Mouse (Mus musculus) heart, embryonic 16.5 days (tissue): ENCODE data around the gene Rbm47. TPM values are rescaled to one million over a fixed set of nuclear protein-coding genes. Genes with fewer than 3 reads are reported as not detected.

Experiments
- ATAC-seq: fragments of 200-750 bp; cut with Nextera tagmentation; replicated peaks from 2 replicates; pipeline ENCODE4 v1.8.0; 2017; ENCODE audit warnings: moderate number of reproducible peaks; ENCODE audit not compliant: insufficient read depth, low FRiP score; ENCODE audit errors: extremely low read depth
- H3K27ac ChIP-seq: fragments of 300-500 bp; sonication (generic); 2 replicates; pipeline ENCODE4 v1.5.1; 2014; ENCODE audit warnings: mild to moderate bottlenecking, low read length, control low read depth, moderate library complexity
- H3K27me3 ChIP-seq: fragments of 300-500 bp; sonication (generic); 2 replicates; pipeline ENCODE4 v1.6.1; 2014; ENCODE audit warnings: low read length, mixed read lengths; ENCODE audit not compliant: control insufficient read depth, insufficient read depth
- H3K36me3 ChIP-seq: fragments of 300-500 bp; sonication (generic); 2 replicates; pipeline ENCODE4 v1.6.1; 2014; ENCODE audit not compliant: control insufficient read depth, insufficient read depth
- H3K4me1 ChIP-seq: fragments of 300-500 bp; sonication (generic); 2 replicates; pipeline ENCODE4 v1.6.1; 2014; ENCODE audit warnings: low read length, mixed read lengths; ENCODE audit not compliant: control insufficient read depth, insufficient read depth
- H3K4me2 ChIP-seq: fragments of 300-500 bp; sonication (generic); 2 replicates; pipeline ENCODE4 v1.6.1; 2014; ENCODE audit warnings: low read depth, mild to moderate bottlenecking, control low read depth, low read length
- H3K4me3 ChIP-seq: fragments of 300-500 bp; sonication (generic); 2 replicates; pipeline ENCODE4 v1.5.1; 2014; ENCODE audit warnings: mild to moderate bottlenecking, control low read depth, low read length
- H3K9ac ChIP-seq: fragments of 300-500 bp; sonication (generic); 2 replicates; pipeline ENCODE4 v1.6.1; 2014; ENCODE audit warnings: low read length, control low read depth
- H3K9me3 ChIP-seq: fragments of 300-500 bp; sonication (generic); replicated peaks from 2 replicates; pipeline ENCODE4 v1.6.1; 2016; ENCODE audit warnings: low read length; ENCODE audit not compliant: control insufficient read depth
- WGBS: fragments of 180-500 bp; shearing (Covaris S2); extraction: QIAGEN DNeasy Blood & Tissue Kit; methylation state at CpG from one replicate; pipeline ENCODE4 v1.1.7; 2014; 5-methylcytosine and 5-hydroxymethylcytosine counted together
- polyA plus RNA-seq: library from polyadenylated mRNA; unstranded; fragments of >200 nt; fragmentation: Nextera tagmentation; extraction: Ambion mirVana; gene quantifications from 2 replicates; pipeline ENCODE4 v1.2.1, GENCODE M21; 2015

Gene Rbm47
- polyA plus RNA-seq, 1 experiment from 2014 or later = 6.0 TPM

DNA sequence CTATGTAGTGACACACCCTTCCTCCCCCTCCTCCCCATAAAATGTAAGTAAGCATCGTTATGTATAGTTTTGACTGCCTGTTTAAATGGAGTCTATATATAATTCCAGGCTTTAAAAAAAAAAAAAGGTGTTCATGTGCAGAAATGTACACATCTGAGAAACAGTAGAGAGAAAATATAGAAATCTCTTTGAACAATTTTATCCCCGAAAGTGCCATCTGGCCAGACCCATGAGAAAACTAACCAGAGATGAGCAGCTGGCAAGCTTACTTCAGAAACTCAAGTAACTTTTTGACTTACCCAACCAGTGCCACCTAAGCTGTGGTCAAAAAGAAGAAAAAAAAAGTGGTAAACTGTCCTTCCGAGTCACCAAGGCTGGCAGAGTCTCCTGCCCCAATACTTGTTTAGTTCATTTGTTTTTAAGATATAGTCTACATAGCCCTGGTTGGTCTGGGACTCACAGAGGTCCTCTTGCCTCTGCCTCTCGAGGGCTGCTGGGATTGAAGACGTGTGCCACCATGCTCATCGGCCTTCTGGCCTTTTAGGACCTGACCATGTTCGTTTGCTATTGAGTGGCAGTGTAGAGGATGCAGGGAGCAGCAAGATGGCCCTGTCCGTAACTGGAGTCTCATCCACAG, 4.3 kb downstream of the Rbm47 start:
- Histone ChIP-seq H3K27ac (no peak overlapping the region), H3K36me3 (no peaks in the 10 kb centered on the region), H3K27me3 (no peaks in the 10 kb centered on the region), H3K4me2 (no peak overlapping the region), H3K9ac (no peak overlapping the region), H3K9me3 (no peaks in the 10 kb centered on the region), H3K4me3 (no peak overlapping the region), H3K4me1 (peaks cover 6% of the 10 kb centered on the region)
- WGBS = 88% methylated on average over 8 of the region's 8 CpGs
- no peak for ATAC-seq

DNA sequence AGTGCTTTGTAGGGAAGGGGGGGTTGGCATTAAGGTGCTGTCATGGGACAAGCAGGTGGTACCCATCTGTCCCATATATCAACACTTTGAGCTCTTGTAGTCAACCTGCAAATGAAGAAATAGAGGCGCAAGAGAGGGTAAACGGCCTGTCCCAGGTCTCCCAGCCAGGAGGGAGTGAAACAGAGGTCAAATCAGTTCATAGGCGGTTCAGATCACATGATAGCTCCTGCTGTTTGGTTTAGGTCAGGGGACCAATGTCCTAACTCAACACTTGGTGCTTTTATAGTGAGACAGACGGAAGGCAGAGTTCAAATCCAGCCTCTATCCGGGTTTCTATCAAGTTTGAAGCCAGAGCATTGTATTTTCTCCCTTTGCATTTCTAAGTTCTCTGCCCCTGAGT, 6.0 kb downstream of the Rbm47 start:
- no peak overlapping the region for H3K27ac ChIP-seq
- no peak for ATAC-seq
- no peak overlapping the region for H3K9ac ChIP-seq
- no peaks in the 10 kb centered on the region for H3K27me3 ChIP-seq
- no peak overlapping the region for H3K4me2 ChIP-seq
- no peaks in the 10 kb centered on the region for H3K9me3 ChIP-seq
- 84% methylated on average over 5 of the region's 5 CpGs for WGBS
- no peaks in the 10 kb centered on the region for H3K36me3 ChIP-seq
- no peak overlapping the region for H3K4me3 ChIP-seq
- peaks cover 6% of the 10 kb centered on the region for H3K4me1 ChIP-seq

DNA sequence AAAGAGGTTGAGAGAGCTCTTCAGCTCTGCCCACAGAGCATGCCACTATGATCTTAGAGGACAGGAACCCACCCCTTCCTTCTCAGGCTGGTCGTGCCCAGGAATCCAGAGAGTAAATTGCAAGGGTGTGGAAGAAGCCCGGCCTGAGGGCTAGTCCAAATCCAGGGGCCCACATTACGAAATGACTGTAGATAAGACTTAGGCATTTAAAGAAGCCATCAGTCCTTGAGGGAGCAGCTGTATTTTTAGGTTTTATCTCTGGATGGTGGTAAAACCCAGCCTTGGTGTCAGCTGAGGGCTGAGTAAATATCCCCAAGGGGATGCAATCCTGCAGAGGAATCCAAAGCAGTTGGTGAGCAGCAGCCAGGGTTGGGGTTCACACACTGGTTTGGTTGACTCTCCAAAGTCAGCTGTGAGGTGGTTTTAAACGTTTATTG, 6.7 kb downstream of the Rbm47 start:
- H3K9me3 ChIP-seq = no peaks in the 10 kb centered on the region
- no peaks in the 10 kb centered on the region for H3K36me3 ChIP-seq
- ATAC-seq = no peak
- no peak overlapping the region for H3K9ac ChIP-seq
- no peak overlapping the region for H3K4me3 ChIP-seq
- no peaks in the 10 kb centered on the region for H3K27me3 ChIP-seq
- no peak overlapping the region for H3K27ac ChIP-seq
- 17% methylated on average over 4 of the region's 4 CpGs for WGBS
- H3K4me2 ChIP-seq = no peak overlapping the region
- H3K4me1 ChIP-seq = peaks cover 6% of the 10 kb centered on the region

DNA sequence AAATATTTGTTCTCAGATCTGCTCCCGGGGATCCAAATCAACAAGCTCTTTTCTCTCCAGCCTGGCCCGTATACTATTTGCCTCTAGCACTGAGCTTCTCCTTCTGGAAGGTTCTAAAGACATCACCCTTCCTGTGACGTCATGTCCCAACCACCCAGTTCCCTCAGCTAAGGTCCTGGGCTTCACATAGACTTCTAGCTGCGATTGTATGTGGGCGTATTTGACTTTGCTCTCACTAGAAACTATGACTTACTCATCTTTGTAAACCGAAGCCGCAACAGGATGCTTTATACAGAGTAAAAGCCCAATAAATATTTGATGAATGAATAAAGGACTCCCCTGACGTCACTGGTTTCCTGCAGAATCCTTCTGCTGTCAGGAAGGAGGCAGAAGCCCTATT, 7.2 kb downstream of the Rbm47 start:
- Histone ChIP-seq H3K9ac (no peak overlapping the region), H3K27me3 (no peaks in the 10 kb centered on the region), H3K4me3 (no peak overlapping the region), H3K27ac (no peak overlapping the region), H3K4me2 (no peak overlapping the region), H3K4me1 (peaks cover 6% of the 10 kb centered on the region), H3K36me3 (no peaks in the 10 kb centered on the region), H3K9me3 (no peaks in the 10 kb centered on the region)
- WGBS = 70% methylated on average over 8 of the region's 8 CpGs
- no peak for ATAC-seq

DNA sequence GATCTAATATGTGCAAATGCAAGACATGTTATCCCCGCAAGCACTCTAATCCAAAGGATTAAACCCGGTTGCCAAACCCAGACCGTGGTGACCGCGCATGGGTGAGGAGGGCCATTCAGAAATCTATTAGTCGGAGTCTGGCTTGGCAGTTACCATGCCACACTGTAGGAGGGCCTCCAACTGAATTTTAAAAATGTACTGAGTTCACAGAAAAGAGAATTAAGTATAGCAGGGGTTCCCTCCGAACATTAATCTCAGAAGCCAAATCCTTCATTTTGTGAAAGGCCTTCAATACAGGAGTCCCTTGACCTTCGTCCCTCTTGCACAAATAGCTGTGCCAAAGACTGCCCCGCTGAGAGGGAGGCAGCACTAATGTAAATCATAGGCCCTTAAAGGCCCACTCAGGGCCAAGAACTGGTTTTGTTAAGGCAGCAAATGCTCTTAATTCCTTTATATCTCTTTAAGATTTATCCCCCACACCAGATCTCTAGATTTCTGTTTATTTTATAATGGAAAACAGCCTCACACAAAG, 16.4 kb downstream of the Rbm47 start:
- no peaks in the 10 kb centered on the region for H3K9me3 ChIP-seq
- H3K9ac ChIP-seq = no peak overlapping the region
- 85% methylated on average over 9 of the region's 9 CpGs for WGBS
- no peak overlapping the region for H3K4me2 ChIP-seq
- no peaks in the 10 kb centered on the region for H3K36me3 ChIP-seq
- no peaks in the 10 kb centered on the region for H3K27me3 ChIP-seq
- H3K4me1 ChIP-seq = no peaks in the 10 kb centered on the region
- no peak for ATAC-seq
- no peak overlapping the region for H3K4me3 ChIP-seq
- H3K27ac ChIP-seq = no peak overlapping the region

DNA sequence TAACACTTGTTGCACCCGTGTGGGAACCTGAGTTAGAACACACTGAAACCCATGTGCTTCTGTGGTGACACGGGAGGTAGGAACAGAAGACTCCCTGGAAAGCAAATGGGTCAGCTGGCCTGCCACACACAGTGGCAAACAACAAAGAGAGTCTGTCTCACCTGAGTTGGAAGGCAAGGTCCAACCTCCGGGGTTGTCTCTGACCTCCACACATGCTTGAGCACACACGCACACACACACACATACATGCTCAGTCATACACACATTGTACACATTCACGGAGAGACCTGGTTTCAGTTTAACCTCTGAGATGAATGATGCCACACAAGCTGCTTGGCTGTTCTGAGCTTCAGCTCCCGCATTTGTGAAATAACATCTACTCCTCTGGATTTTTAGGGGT, 18.3 kb downstream of the Rbm47 start:
- no peak overlapping the region for H3K4me2 ChIP-seq
- no peak overlapping the region for H3K9ac ChIP-seq
- H3K9me3 ChIP-seq = no peaks in the 10 kb centered on the region
- no peak for ATAC-seq
- peaks cover 3% of the 10 kb centered on the region; the same call in 1 of the 2 replicates for H3K4me1 ChIP-seq
- no peaks in the 10 kb centered on the region for H3K36me3 ChIP-seq
- H3K27ac ChIP-seq = no peak overlapping the region
- no peaks in the 10 kb centered on the region for H3K27me3 ChIP-seq
- no peak overlapping the region for H3K4me3 ChIP-seq
- WGBS = 84% methylated on average over 6 of the region's 6 CpGs

DNA sequence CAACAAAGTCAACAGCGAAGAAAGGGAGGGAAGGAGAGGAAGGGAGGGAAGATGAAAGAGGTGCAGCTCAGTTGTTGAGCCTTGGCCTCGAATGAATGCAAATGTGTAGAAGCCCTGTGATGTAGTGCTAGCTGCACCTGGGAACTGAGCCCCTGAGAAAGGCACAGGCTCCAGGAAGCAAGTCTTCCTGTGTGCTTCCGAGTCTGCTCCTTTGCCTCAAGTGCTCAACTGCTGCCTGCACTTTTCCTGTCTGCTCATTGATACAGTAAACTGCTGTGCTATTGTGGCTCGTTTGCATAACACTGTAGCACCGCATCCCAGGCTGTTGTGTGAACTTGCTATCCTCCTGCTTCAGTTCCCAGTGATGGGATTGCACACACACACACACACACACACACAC, 19.4 kb downstream of the Rbm47 start:
- no peaks in the 10 kb centered on the region for H3K9me3 ChIP-seq
- peaks cover 3% of the 10 kb centered on the region; the same call in 1 of the 2 replicates for H3K4me1 ChIP-seq
- H3K27me3 ChIP-seq = peaks cover 8% of the 10 kb centered on the region
- H3K4me2 ChIP-seq = no peak overlapping the region
- no peak overlapping the region for H3K4me3 ChIP-seq
- H3K36me3 ChIP-seq = no peaks in the 10 kb centered on the region
- ATAC-seq = no peak
- H3K9ac ChIP-seq = no peak overlapping the region
- no peak overlapping the region for H3K27ac ChIP-seq
- WGBS = 33% methylated on average over 5 of the region's 5 CpGs

DNA sequence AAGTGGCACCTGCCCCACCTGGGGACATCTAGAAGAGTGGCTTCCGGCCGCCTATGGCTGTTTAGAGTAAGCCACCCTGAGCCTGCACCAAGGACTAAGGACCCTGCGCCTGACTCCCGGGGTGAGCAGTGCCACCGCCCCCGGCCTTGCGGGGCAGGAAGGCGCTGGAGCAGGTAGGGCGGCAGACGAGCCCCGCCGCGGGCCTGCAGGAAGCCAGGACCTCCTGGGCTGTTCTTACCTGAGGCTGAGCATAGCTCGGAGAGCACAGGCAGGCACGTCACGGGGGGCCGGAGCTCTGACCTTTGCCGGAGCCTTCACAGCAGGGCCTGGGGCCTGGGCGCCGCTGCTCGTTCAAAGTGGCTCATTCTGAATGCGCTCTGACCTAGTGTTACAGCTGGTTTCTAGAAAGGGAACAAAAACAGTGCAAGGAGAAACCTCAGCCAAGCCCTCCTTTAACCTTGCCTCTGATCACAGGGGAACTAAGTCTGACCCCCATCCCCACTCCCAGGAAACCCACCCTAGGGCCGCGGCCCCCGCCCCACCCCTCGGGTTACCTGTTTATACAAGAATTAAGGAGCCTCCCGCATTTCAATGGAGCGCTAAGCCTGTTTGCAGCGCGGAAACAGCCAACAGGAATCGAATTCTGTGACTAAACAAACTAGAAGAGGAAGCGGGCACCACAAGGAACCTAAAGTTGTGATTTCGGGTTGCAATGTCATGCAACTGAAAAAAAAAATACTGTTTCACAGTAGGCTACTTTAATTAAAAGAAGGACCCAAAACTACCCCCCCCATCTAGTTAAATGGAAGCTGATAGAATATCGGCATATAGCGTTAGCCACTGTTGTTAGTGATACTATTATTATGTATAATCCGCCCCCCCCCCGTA, 21.4 kb downstream of the Rbm47 start:
- peak overlapping the region; percentile 76 for H3K4me2 ChIP-seq
- peak; percentile 62; the same call in 1 of the 2 replicates for ATAC-seq
- 18% methylated on average over 37 of the region's 37 CpGs for WGBS
- H3K4me1 ChIP-seq = peaks cover 3% of the 10 kb centered on the region; the same call in 1 of the 2 replicates
- no peaks in the 10 kb centered on the region for H3K9me3 ChIP-seq
- no peaks in the 10 kb centered on the region for H3K36me3 ChIP-seq
- peaks cover 9% of the 10 kb centered on the region for H3K27me3 ChIP-seq
- peak overlapping the region; percentile 57 for H3K4me3 ChIP-seq
- peak overlapping the region; percentile 69 for H3K27ac ChIP-seq
- H3K9ac ChIP-seq = peak overlapping the region; percentile 63
